Mouse (Mus musculus) neural tube, embryonic 10.5 days (tissue): ENCODE measurements at regions not wholly inside any gene's neighbourhood (a gene's known extent, or its start where the extent isn't known, plus 50 kb on each side); places are given as distances from the start of the nearest gene placed in this dataset.

Experiments
- DNase-seq: peaks from one replicate; pipeline ENCODE4 v3.0.0-alpha.2; 2017; ENCODE audit warnings: low spot score; ENCODE audit errors: extremely low spot score

- no peak for DNase-seq
These were observed 144.1 kb downstream of the Zfp36l1 start for GRCm38 (mm10) chr12:79968676-79969075.

GRCm38 (mm10) chr12:79967491-79968255 is 145.1 kb downstream of the Zfp36l1 start:
- no peak for DNase-seq

GRCm38 (mm10) chr12:79966621-79967490 is 146.0 kb downstream of the Zfp36l1 start:
- DNase-seq, result no peak

GRCm38 (mm10) chr12:79966289-79966615 is 146.6 kb downstream of the Zfp36l1 start:
- no peak for DNase-seq

- peak; percentile 66 for DNase-seq
These were observed 147.1 kb downstream of the Zfp36l1 start for GRCm38 (mm10) chr12:79965471-79966288.

- DNase-seq, result no peak
These were observed 149.3 kb downstream of the Zfp36l1 start for GRCm38 (mm10) chr12:79963443-79964025.

GRCm38 (mm10) chr12:79962649-79963236 is 150.1 kb downstream of the Zfp36l1 start:
- no peak for DNase-seq

GRCm38 (mm10) chr12:79961881-79962280 is 150.9 kb downstream of the Zfp36l1 start:
- DNase-seq, result no peak

GRCm38 (mm10) chr12:79961076-79961475 is 151.7 kb downstream of the Zfp36l1 start:
- DNase-seq, result no peak

GRCm38 (mm10) chr12:79960446-79960845 is 152.4 kb downstream of the Zfp36l1 start:
- no peak for DNase-seq

GRCm38 (mm10) chr12:79959540-79960305 is 153.1 kb downstream of the Zfp36l1 start:
- DNase-seq, result no peak

- no peak for DNase-seq
These were observed 155.6 kb downstream of the Zfp36l1 start for GRCm38 (mm10) chr12:79957211-79957610.

GRCm38 (mm10) chr12:79956351-79956750 is 156.5 kb downstream of the Zfp36l1 start:
- no peak for DNase-seq

GRCm38 (mm10) chr12:79955501-79955900 is 157.3 kb downstream of the Zfp36l1 start:
- DNase-seq, result no peak

- DNase-seq, result no peak
These were observed 162.2 kb downstream of the Zfp36l1 start for GRCm38 (mm10) chr12:79950579-79951112.

- DNase-seq, result peak; percentile 71
These were observed 163.6 kb downstream of the Zfp36l1 start for GRCm38 (mm10) chr12:79949101-79949824.

GRCm38 (mm10) chr12:79947574-79947973 is 165.2 kb downstream of the Zfp36l1 start:
- DNase-seq, result no peak

GRCm38 (mm10) chr12:79946777-79947176 is 166.0 kb downstream of the Zfp36l1 start:
- no peak for DNase-seq

- DNase-seq, result no peak
These were observed 166.9 kb downstream of the Zfp36l1 start for GRCm38 (mm10) chr12:79945899-79946298.
